Mouse (Mus musculus) erythroblast, embryonic 14.5 days (primary cell): ENCODE measurements around the gene Rab20.

ENCODE experiments used
- GATA1 ChIP-seq: IDR thresholded peaks from 2 replicates; pipeline ENCODE4 v1.6.1; 2012; ENCODE audit warnings: low read length, inconsistent platforms, mixed read lengths
- TAL1 ChIP-seq: IDR thresholded peaks from 3 replicates; pipeline ENCODE4 v1.6.1; 2012; ENCODE audit warnings: low read length, inconsistent platforms, mixed read lengths

- TF ChIP-seq TAL1 (no peak), GATA1 (no peak)
Measured at GRCm38 (mm10) chr8:11481876-11482275, 3.4 kb upstream of the Rab20 start.
